Mouse (Mus musculus) limb, embryonic 11.5 days (tissue): ENCODE results near the gene Nod1. TPM values are rescaled to one million over a fixed set of nuclear protein-coding genes. Genes with fewer than 3 reads are reported as not detected.
A peak's percentile ranks its signal among the peaks of the same experiment; 100 is the strongest.

Experiments
- ATAC-seq: fragments of 200-750 bp; cut with Nextera tagmentation; 2 replicates; pipeline ENCODE4 v1.8.0; 2017; ENCODE audit warnings: low read depth; ENCODE audit not compliant: insufficient number of reproducible peaks, low FRiP score, low TSS enrichment
- DNase-seq: peaks from one replicate; pipeline ENCODE4 v3.0.0-alpha.2; 2015; ENCODE audit warnings: low spot score
- H3K27ac ChIP-seq: fragments of 300-500 bp; sonication (generic); replicated peaks from 2 replicates; pipeline ENCODE4 v1.5.1; 2014; ENCODE audit warnings: low read depth, mild to moderate bottlenecking, low read length
- H3K27me3 ChIP-seq: fragments of 300-500 bp; sonication (generic); 2 replicates; pipeline ENCODE4 v1.6.1; 2014; ENCODE audit warnings: mild to moderate bottlenecking, low read length, mixed read lengths; ENCODE audit not compliant: control insufficient read depth, insufficient read depth
- H3K36me3 ChIP-seq: fragments of 300-500 bp; sonication (generic); 2 replicates; pipeline ENCODE4 v1.6.1; 2014; ENCODE audit warnings: mild to moderate bottlenecking, low read length, moderate library complexity, mixed read lengths; ENCODE audit not compliant: control insufficient read depth, insufficient read depth
- H3K4me1 ChIP-seq: fragments of 300-500 bp; sonication (generic); 2 replicates; pipeline ENCODE4 v1.6.1; 2014; ENCODE audit warnings: low read length, mixed read lengths; ENCODE audit not compliant: control insufficient read depth, insufficient read depth
- H3K4me2 ChIP-seq: fragments of 300-500 bp; sonication (generic); 2 replicates; pipeline ENCODE4 v1.6.1; 2014; ENCODE audit warnings: low read depth, mild to moderate bottlenecking, moderate library complexity; ENCODE audit not compliant: severe bottlenecking
- H3K4me3 ChIP-seq: fragments of 300-500 bp; sonication (generic); 2 replicates; pipeline ENCODE4 v1.5.1; 2014; ENCODE audit warnings: low read depth, low read length
- H3K9ac ChIP-seq: fragments of 300-500 bp; sonication (generic); 2 replicates; pipeline ENCODE4 v1.6.1; 2014; ENCODE audit warnings: mild to moderate bottlenecking, low read length
- H3K9me3 ChIP-seq: fragments of 300-500 bp; sonication (generic); 2 replicates; pipeline ENCODE4 v1.6.1; 2016; ENCODE audit warnings: low read length; ENCODE audit not compliant: control insufficient read depth
- WGBS: fragments of 180-500 bp; shearing (Covaris S2); extraction: QIAGEN DNeasy Blood & Tissue Kit; methylation state at CpG from one replicate; pipeline ENCODE4 v1.1.7; 2014; 5-methylcytosine and 5-hydroxymethylcytosine counted together
- polyA plus RNA-seq: library from polyadenylated mRNA; unstranded; fragments of >200 nt; fragmentation: Nextera tagmentation; extraction: Ambion mirVana; gene quantifications from 2 replicates; pipeline ENCODE4 v1.2.1, GENCODE M21; 2014

Gene Nod1
- polyA plus RNA-seq, 1 experiment from 2014 or later: 2.4 TPM

GRCm38 (mm10) chr6:54943292-54943691 is 29.1 kb downstream of the Nod1 start:
- no peak overlapping the region for H3K4me2 ChIP-seq
- H3K27ac ChIP-seq: no peak overlapping the region
- WGBS: 68% methylated on average over 16 of the region's 16 CpGs

GRCm38 (mm10) chr6:54941149-54941548 is 31.3 kb downstream of the Nod1 start:
- no peak for DNase-seq
- Histone ChIP-seq H3K4me3 (no peak overlapping the region), H3K27me3 (peaks cover 15% of the 10 kb centered on the region), H3K4me1 (no peaks in the 10 kb centered on the region), H3K9ac (no peak overlapping the region), H3K9me3 (no peaks in the 10 kb centered on the region), H3K36me3 (no peaks in the 10 kb centered on the region), H3K4me2 (no peak overlapping the region), H3K27ac (no peak overlapping the region)
- ATAC-seq: no peak
- WGBS: 92% methylated on average over 6 of the region's 6 CpGs

More at GRCm38 (mm10) chr6:54943292-54943691, 29.1 kb downstream of the Nod1 start:
- peak; percentile 26 for DNase-seq
- ATAC-seq: no peak
- Histone ChIP-seq H3K4me1 (no peaks in the 10 kb centered on the region), H3K9me3 (no peaks in the 10 kb centered on the region), H3K9ac (no peak overlapping the region), H3K27me3 (peaks cover 15% of the 10 kb centered on the region), H3K36me3 (no peaks in the 10 kb centered on the region), H3K4me3 (no peak overlapping the region)

- ATAC-seq: no peak
- no peaks in the 10 kb centered on the region for H3K4me1 ChIP-seq
- H3K27me3 ChIP-seq: peaks cover 12% of the 10 kb centered on the region
- H3K9ac ChIP-seq: no peak overlapping the region
- no peak overlapping the region for H3K4me2 ChIP-seq
- 83% methylated on average over 7 of the region's 7 CpGs for whole genome bisulfite sequencing
- no peaks in the 10 kb centered on the region for H3K36me3 ChIP-seq
- no peak overlapping the region for H3K27ac ChIP-seq
- H3K4me3 ChIP-seq: no peak overlapping the region
- no peak for DNase-seq
- H3K9me3 ChIP-seq: no peaks in the 10 kb centered on the region
These were observed 32.3 kb downstream of the Nod1 start for GRCm38 (mm10) chr6:54940126-54940525.

- Histone ChIP-seq H3K27me3 (peaks cover 11% of the 10 kb centered on the region), H3K9me3 (no peaks in the 10 kb centered on the region), H3K4me1 (no peaks in the 10 kb centered on the region), H3K27ac (no peak overlapping the region), H3K4me2 (no peak overlapping the region), H3K4me3 (no peak overlapping the region), H3K36me3 (no peaks in the 10 kb centered on the region), H3K9ac (no peak overlapping the region)
- WGBS: 69% methylated on average over 4 of the region's 4 CpGs
- no peak for DNase-seq
- no peak for ATAC-seq
These were observed 32.8 kb downstream of the Nod1 start for GRCm38 (mm10) chr6:54939631-54940030.

- Histone ChIP-seq H3K4me3 (no peak overlapping the region), H3K9ac (no peak overlapping the region), H3K27me3 (no peaks in the 10 kb centered on the region), H3K4me2 (no peak overlapping the region), H3K36me3 (no peaks in the 10 kb centered on the region), H3K27ac (no peak overlapping the region), H3K4me1 (no peaks in the 10 kb centered on the region), H3K9me3 (no peaks in the 10 kb centered on the region)
- DNase-seq (no peak), ATAC-seq (no peak)
- 74% methylated on average over 2 of the region's 2 CpGs for WGBS
These were observed 35.9 kb downstream of the Nod1 start for GRCm38 (mm10) chr6:54936496-54936895.

- H3K9ac ChIP-seq: no peak overlapping the region
- no peaks in the 10 kb centered on the region for H3K4me1 ChIP-seq
- no peak overlapping the region for H3K4me3 ChIP-seq
- no peak overlapping the region for H3K4me2 ChIP-seq
- no peaks in the 10 kb centered on the region for H3K36me3 ChIP-seq
- no peak for ATAC-seq
- 83% methylated on average over 5 of the region's 5 CpGs for WGBS
- H3K27me3 ChIP-seq: no peaks in the 10 kb centered on the region
- no peak overlapping the region for H3K27ac ChIP-seq
- no peaks in the 10 kb centered on the region for H3K9me3 ChIP-seq
- no peak for DNase-seq
These were observed 37.5 kb downstream of the Nod1 start for GRCm38 (mm10) chr6:54934930-54935329.

- H3K4me2 ChIP-seq: no peak overlapping the region
- no peaks in the 10 kb centered on the region for H3K9me3 ChIP-seq
- H3K27me3 ChIP-seq: no peaks in the 10 kb centered on the region
- H3K27ac ChIP-seq: no peak overlapping the region
- 92% methylated on average over 8 of the region's 8 CpGs for WGBS
- no peaks in the 10 kb centered on the region for H3K36me3 ChIP-seq
- H3K9ac ChIP-seq: no peak overlapping the region
- no peak overlapping the region for H3K4me3 ChIP-seq
- no peak for ATAC-seq
- H3K4me1 ChIP-seq: no peaks in the 10 kb centered on the region
- no peak for DNase-seq
These were observed 38.1 kb downstream of the Nod1 start for GRCm38 (mm10) chr6:54934313-54934712.

GRCm38 (mm10) chr6:54933866-54934265 is 38.5 kb downstream of the Nod1 start:
- WGBS: 80% methylated on average over 3 of the region's 3 CpGs
- H3K4me3 ChIP-seq: no peak overlapping the region
- no peak overlapping the region for H3K27ac ChIP-seq
- no peaks in the 10 kb centered on the region for H3K36me3 ChIP-seq
- no peaks in the 10 kb centered on the region for H3K9me3 ChIP-seq
- ATAC-seq (no peak), DNase-seq (no peak)
- H3K4me2 ChIP-seq: no peak overlapping the region
- H3K27me3 ChIP-seq: no peaks in the 10 kb centered on the region
- no peak overlapping the region for H3K9ac ChIP-seq
- H3K4me1 ChIP-seq: no peaks in the 10 kb centered on the region

GRCm38 (mm10) chr6:54933216-54933615 is 39.2 kb downstream of the Nod1 start:
- no peak for ATAC-seq
- WGBS: 78% methylated on average over 5 of the region's 5 CpGs

More at GRCm38 (mm10) chr6:54933216-54933615, 39.2 kb downstream of the Nod1 start:
- Histone ChIP-seq H3K4me3 (no peak overlapping the region), H3K36me3 (no peaks in the 10 kb centered on the region), H3K4me1 (no peaks in the 10 kb centered on the region), H3K4me2 (no peak overlapping the region), H3K9ac (no peak overlapping the region), H3K27ac (no peak overlapping the region), H3K9me3 (no peaks in the 10 kb centered on the region), H3K27me3 (no peaks in the 10 kb centered on the region)
- DNase-seq: no peak
